8 mouse cellular contexts compared by ENCODE assay signal in the genomic region with DNA sequence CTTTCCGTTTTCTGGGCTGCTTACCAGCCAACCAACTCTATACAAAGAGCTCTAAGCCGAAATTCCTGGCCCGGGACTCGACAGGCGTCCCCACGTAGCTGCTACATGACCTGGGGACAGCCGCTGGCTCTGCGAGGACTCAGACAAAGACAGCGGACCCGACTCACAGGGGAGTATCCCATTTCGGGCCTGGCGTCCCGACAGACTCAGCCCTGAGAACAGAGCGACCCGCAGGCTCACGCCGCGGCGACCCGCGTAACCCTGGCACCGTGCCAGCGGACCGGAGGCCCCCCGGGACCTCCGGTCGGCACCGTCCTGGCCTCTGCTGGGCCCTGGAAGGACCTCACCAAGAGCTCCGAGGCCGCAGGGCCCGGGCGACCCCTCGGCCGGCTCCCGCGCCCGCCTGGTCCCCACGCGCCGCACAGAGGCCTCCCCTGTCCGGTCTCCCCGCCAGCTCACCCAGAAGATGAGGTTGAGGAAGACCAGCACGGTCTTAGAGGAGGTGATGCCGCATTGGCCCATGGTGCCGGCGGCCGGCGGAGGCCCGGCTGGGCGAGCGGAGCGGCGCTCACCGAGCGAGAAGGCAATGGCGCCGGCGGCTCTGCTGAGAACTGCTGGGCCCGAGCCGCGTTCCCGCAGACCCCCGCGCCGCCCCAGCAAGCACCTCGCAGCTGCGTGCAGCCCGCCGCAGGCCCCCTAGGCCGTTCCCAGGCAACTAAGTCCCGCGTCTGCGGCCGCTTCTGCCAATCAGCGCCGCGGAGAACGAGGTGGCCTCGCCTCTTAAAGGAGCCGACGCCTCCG. TPM values are rescaled to one million over a fixed set of nuclear protein-coding genes. Genes with fewer than 3 reads are reported as not detected.
DNase-seq lines count a peak whose midpoint lies in the region; ATAC-seq lines count a peak whose summit lies in the region.

No protein-coding gene starts in this region.

- peak; percentile 99 for ATAC-seq in inflammation-experienced regulatory T-cells, adult 6 months
- ATAC-seq in megakaryocyte progenitor cell, adult 5-6 weeks (replicated peaks; ENCODE audit: poor library complexity), result peak; percentile 95

- peak; percentile 91 to 97 for DNase-seq in adrenal gland, adult (ENCODE audit: inconsistent age in 2 of 2, low spot score in 1 of 2)
- peak; percentile 96 for DNase-seq in embryo, embryonic 10 days (ENCODE audit: low spot score)
- peak; percentile 91 for DNase-seq in gastrocnemius, postnatal 14 days
- DNase-seq in left cerebral cortex, postnatal 10 days (ENCODE audit: extremely low spot score in 1 of 2, low spot score in 2 of 2), result peak; percentile 91 to 95
- DNase-seq in right cerebral cortex, postnatal 14 days, result peak; percentile 94
- DNase-seq in urinary bladder, postnatal 25 days (ENCODE audit: low spot score), result peak; percentile 79

- intact Hi-C loops in gastrocnemius, postnatal 14 days (cut with DNase I; ENCODE audit: low total_unique reads), result no loop called here
- intact Hi-C loops in left cerebral cortex, postnatal 10 days (cut with DNase I), result no loop called here

RNA-seq across cellular contexts. Expression of gene Tspan3, which starts 4.7 kb away (rescaled TPM):
- 100 to 1,000 TPM; 131 to 147 TPM for total RNA-seq in gastrocnemius, postnatal 14 days (2021)
- 10 to 100 TPM; 45.4 to 48.2 (median 47.7) TPM for polyA plus RNA-seq in inflammation-experienced regulatory T-cells, adult 6 months (2017; shearing (Covaris generic))
- 100 to 1,000 TPM; 364 to 371 TPM for total RNA-seq in left cerebral cortex, postnatal 10 days (2021)
- total RNA-seq in megakaryocyte progenitor cell, adult 5-6 weeks (2015), result 54.4 and 56.4 TPM in 2 replicates
- 37.2 and 37.6 TPM in 2 replicates for total RNA-seq in megakaryocyte progenitor cell, adult 5-6 weeks (2017)

Comparison
In these comparisons a context has a peak if more than half of its experiments do, and no peak if none do; other contexts are left out.
1. Peak in every context shown above with its lines: DNase-seq and ATAC-seq.